Mouse (Mus musculus): Measurements from ENCODE around the gene Arhgap15. TPM values are rescaled to one million over a fixed set of nuclear protein-coding genes. Genes with fewer than 3 reads are reported as not detected.

Arhgap15 gene
- total and polyA plus RNA-seq, 2 experiments = 0.12 to 2.4 TPM

DNA sequence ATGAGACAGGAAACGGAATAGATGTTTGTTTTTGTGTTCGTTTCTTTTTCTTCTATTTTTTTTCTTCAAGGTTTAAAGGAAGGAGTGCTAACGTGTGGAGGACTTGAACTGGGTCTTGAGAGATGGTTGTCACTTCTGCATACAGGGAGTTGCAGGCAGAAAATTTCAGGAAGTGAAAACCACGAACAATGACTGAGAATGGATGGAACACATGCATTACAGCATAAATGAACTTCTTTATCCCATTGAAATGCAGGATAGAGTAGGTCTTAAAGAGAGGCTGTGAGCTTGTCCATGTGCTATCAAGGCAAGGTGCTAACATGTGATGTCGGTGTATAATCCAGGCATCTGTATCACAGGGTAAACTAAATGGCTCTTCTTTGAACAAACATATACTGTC is 114.1 kb downstream of the Arhgap15 start:
- Histone ChIP-seq H3K36me3 (ENCODE audit: control insufficient read depth, insufficient read depth, low read length) (no peaks in the 10 kb centered on the region), H3K79me2 (ENCODE audit: control insufficient read depth, insufficient read depth, low read length) (no peaks in the 10 kb centered on the region), H3K9ac (ENCODE audit: low read depth, low read length) (no peak overlapping the region), H3K4me3 (ENCODE audit: insufficient read depth, low read depth, low read length) (no peak overlapping the region), H3K27ac (replicated peaks; ENCODE audit: insufficient read depth, low read depth, low read length) (no peak overlapping the region), H3K4me1 (ENCODE audit: control insufficient read depth, insufficient read depth, low read length) (no peaks in the 10 kb centered on the region), H3K27me3 (ENCODE audit: control insufficient read depth, insufficient read depth, low read length) (no peaks in the 10 kb centered on the region)
- DNase-seq (ENCODE audit: extremely low read depth, low read depth, low spot score) = peak; percentile 3
- 69% methylated on average over 5 of the region's 5 CpGs for WGBS
- TF ChIP-seq POLR2A (IDR thresholded peaks at IDR 0.05; ENCODE audit: extremely low read depth, insufficient read depth, low read length) (no peak), CTCF (IDR thresholded peaks at IDR 0.05; ENCODE audit: low read depth, low read length) (no peak)

DNA sequence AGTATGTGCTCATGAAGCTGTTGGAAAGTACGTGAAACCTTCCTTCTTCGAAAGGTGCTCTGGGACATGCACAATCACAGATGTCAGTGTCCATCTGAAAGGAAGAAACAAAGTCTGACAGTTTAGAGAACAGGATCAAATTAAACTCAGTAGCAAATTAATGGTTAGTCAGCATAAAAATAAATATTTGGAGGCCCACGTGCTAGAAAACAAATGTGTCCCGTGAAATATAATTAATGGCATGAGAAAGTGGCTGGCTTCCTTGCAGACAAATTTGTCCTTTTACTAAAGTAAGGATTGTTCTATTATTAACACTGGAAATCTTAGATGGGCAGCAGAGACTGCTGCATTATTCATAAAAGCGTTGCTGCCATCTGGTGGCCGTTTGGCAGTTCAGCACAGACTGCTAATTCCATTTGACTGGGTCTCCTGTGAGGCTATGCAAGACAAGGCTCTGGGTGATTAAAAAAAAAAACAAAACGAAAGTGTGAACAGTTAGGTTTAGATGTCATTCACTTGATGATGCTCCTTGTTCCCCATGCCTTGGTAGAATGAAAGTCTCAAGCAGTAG is 153.9 kb downstream of the Arhgap15 start:
- Histone ChIP-seq H3K4me3 (ENCODE audit: insufficient read depth, low read depth, low read length) (no peak overlapping the region), H3K27me3 (ENCODE audit: control insufficient read depth, insufficient read depth, low read length) (no peaks in the 10 kb centered on the region), H3K27ac (replicated peaks; ENCODE audit: insufficient read depth, low read depth, low read length) (no peak overlapping the region), H3K36me3 (ENCODE audit: control insufficient read depth, insufficient read depth, low read length) (no peaks in the 10 kb centered on the region), H3K9ac (ENCODE audit: low read depth, low read length) (no peak overlapping the region), H3K4me1 (ENCODE audit: control insufficient read depth, insufficient read depth, low read length) (no peaks in the 10 kb centered on the region), H3K79me2 (ENCODE audit: control insufficient read depth, insufficient read depth, low read length) (no peaks in the 10 kb centered on the region)
- 24% methylated on average over 7 of the region's 7 CpGs for WGBS
- TF ChIP-seq POLR2A (IDR thresholded peaks at IDR 0.05; ENCODE audit: extremely low read depth, insufficient read depth, low read length) = no peak
- peak; percentile 62; the same call in 1 of the 2 replicates for TF ChIP-seq CTCF (IDR thresholded peaks at IDR 0.05; ENCODE audit: low read depth, low read length)
- peak; percentile 49 for DNase-seq (ENCODE audit: extremely low read depth, low read depth, low spot score)

DNA sequence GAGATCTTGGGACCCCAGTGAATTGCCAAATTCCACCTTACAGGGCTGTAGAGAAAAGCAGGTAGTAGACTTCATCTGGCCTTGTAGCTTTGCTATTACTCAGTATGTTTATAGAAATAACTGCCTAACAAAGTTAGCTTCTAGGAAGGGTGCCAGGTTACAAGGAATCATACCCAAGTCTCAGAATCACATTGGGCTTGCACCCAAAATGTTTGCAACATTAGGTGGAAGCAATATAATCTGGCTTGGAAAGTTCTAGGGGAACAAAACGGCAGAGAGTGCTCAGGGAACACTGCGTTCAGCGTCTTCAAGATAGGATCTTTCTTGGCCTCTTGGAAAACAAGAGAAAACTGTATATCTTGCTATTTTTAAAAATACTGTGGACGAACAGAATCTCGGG is 158.9 kb downstream of the Arhgap15 start:
- no peaks in the 10 kb centered on the region for H3K36me3 ChIP-seq (ENCODE audit: control insufficient read depth, insufficient read depth, low read length)
- H3K4me3 ChIP-seq (ENCODE audit: insufficient read depth, low read depth, low read length) = no peak overlapping the region
- no peaks in the 10 kb centered on the region for H3K4me1 ChIP-seq (ENCODE audit: control insufficient read depth, insufficient read depth, low read length)
- no peaks in the 10 kb centered on the region for H3K27me3 ChIP-seq (ENCODE audit: control insufficient read depth, insufficient read depth, low read length)
- no peak overlapping the region for H3K27ac ChIP-seq (replicated peaks; ENCODE audit: insufficient read depth, low read depth, low read length)
- WGBS = 84% methylated on average over 5 of the region's 5 CpGs
- H3K79me2 ChIP-seq (ENCODE audit: control insufficient read depth, insufficient read depth, low read length) = no peaks in the 10 kb centered on the region
- TF ChIP-seq POLR2A (IDR thresholded peaks at IDR 0.05; ENCODE audit: extremely low read depth, insufficient read depth, low read length) = no peak
- no peak for TF ChIP-seq CTCF (IDR thresholded peaks at IDR 0.05; ENCODE audit: low read depth, low read length)
- H3K9ac ChIP-seq (ENCODE audit: low read depth, low read length) = no peak overlapping the region
- no peak for DNase-seq (ENCODE audit: extremely low read depth, low read depth, low spot score)

DNA sequence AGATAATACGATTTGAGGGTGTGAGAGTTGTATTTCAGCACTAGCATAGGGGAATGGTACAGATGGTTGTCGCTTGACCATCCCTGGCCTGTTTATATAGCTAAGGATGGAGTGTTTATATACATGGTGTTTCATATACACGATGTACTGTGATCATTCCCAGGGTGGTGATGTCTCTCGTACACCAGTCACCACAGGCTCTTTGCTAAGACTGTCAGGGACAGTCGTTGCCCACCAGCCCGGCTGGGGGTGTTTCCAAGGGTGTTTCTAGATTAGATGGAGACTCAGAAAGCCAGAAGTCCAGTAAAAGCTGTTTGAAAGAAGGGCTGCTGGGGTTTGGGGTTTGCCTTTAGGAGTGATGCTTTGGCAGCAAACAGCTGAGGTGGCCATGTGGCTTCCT is 165.5 kb downstream of the Arhgap15 start:
- no peaks in the 10 kb centered on the region for H3K27me3 ChIP-seq (ENCODE audit: control insufficient read depth, insufficient read depth, low read length)
- H3K4me3 ChIP-seq (ENCODE audit: insufficient read depth, low read depth, low read length) = no peak overlapping the region
- no peaks in the 10 kb centered on the region for H3K79me2 ChIP-seq (ENCODE audit: control insufficient read depth, insufficient read depth, low read length)
- no peak for TF ChIP-seq POLR2A (IDR thresholded peaks at IDR 0.05; ENCODE audit: extremely low read depth, insufficient read depth, low read length)
- no peak for TF ChIP-seq CTCF (IDR thresholded peaks at IDR 0.05; ENCODE audit: low read depth, low read length)
- H3K9ac ChIP-seq (ENCODE audit: low read depth, low read length) = no peak overlapping the region
- no peak for DNase-seq (ENCODE audit: extremely low read depth, low read depth, low spot score)
- H3K27ac ChIP-seq (replicated peaks; ENCODE audit: insufficient read depth, low read depth, low read length) = no peak overlapping the region
- 85% methylated on average over 6 of the region's 6 CpGs for WGBS
- H3K36me3 ChIP-seq (ENCODE audit: control insufficient read depth, insufficient read depth, low read length) = no peaks in the 10 kb centered on the region
- no peaks in the 10 kb centered on the region for H3K4me1 ChIP-seq (ENCODE audit: control insufficient read depth, insufficient read depth, low read length)

DNA sequence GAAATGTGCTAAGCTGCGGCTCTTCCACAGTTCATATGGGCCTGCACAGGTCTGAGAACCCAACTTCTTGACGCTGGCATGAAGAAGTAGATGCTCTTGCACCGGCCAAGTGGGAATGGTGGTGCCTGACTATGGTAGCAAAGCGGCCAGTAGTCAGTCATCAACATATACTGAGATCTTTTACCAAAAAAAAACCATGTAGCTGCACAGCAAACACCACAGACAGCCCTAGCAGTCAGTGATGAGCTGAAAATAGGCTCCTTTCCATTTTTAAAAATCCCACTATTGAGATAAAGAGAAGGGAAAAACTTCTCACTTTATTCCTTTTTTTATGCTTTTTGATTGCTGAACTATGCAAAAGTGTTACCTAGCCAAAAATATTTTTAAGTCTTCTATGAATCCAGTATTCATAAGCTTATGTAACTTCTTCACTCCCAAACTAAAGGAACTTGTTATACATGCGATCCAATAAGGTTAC is 175.3 kb downstream of the Arhgap15 start:
- Histone ChIP-seq H3K4me3 (ENCODE audit: insufficient read depth, low read depth, low read length) (no peak overlapping the region), H3K27me3 (ENCODE audit: control insufficient read depth, insufficient read depth, low read length) (no peaks in the 10 kb centered on the region), H3K27ac (replicated peaks; ENCODE audit: insufficient read depth, low read depth, low read length) (no peak overlapping the region), H3K4me1 (ENCODE audit: control insufficient read depth, insufficient read depth, low read length) (no peaks in the 10 kb centered on the region), H3K9ac (ENCODE audit: low read depth, low read length) (no peak overlapping the region), H3K79me2 (ENCODE audit: control insufficient read depth, insufficient read depth, low read length) (no peaks in the 10 kb centered on the region), H3K36me3 (ENCODE audit: control insufficient read depth, insufficient read depth, low read length) (no peaks in the 10 kb centered on the region)
- WGBS = 82% methylated on average over 5 of the region's 5 CpGs
- DNase-seq (ENCODE audit: extremely low read depth, low read depth, low spot score) = no peak
- no peak for TF ChIP-seq POLR2A (IDR thresholded peaks at IDR 0.05; ENCODE audit: extremely low read depth, insufficient read depth, low read length)
- no peak for TF ChIP-seq CTCF (IDR thresholded peaks at IDR 0.05; ENCODE audit: low read depth, low read length)

DNA sequence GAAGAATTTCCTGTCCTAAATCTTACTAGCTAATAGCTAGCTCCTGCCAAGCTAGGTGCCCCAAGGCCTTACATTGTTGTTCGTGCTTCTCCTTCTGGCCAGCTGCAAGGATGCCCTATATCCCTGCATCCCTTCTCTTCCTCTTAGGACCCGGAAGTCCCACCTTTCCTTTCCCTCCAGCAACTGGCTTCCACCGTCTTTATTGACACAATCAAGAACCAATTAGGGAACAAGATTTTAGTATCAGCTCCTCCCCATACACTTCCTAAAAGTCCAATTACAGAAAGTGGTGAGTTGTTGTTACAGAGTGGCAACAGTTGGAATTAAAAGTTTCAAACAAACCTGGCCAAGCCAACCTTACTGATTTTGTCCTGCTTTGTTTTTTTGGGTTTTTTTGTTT is 183.1 kb downstream of the Arhgap15 start:
- Histone ChIP-seq H3K36me3 (ENCODE audit: control insufficient read depth, insufficient read depth, low read length) (no peaks in the 10 kb centered on the region), H3K4me3 (ENCODE audit: insufficient read depth, low read depth, low read length) (no peak overlapping the region), H3K9ac (ENCODE audit: low read depth, low read length) (no peak overlapping the region), H3K27ac (replicated peaks; ENCODE audit: insufficient read depth, low read depth, low read length) (no peak overlapping the region), H3K4me1 (ENCODE audit: control insufficient read depth, insufficient read depth, low read length) (no peaks in the 10 kb centered on the region), H3K79me2 (ENCODE audit: control insufficient read depth, insufficient read depth, low read length) (no peaks in the 10 kb centered on the region), H3K27me3 (ENCODE audit: control insufficient read depth, insufficient read depth, low read length) (no peaks in the 10 kb centered on the region)
- no peak for DNase-seq (ENCODE audit: extremely low read depth, low read depth, low spot score)
- TF ChIP-seq POLR2A (IDR thresholded peaks at IDR 0.05; ENCODE audit: extremely low read depth, insufficient read depth, low read length) = no peak
- no peak for TF ChIP-seq CTCF (IDR thresholded peaks at IDR 0.05; ENCODE audit: low read depth, low read length)
- WGBS = 82% methylated on average over 3 of the region's 3 CpGs
